Mouse (Mus musculus) left cerebral cortex, postnatal 36 days (tissue): ENCODE results near the gene Atxn7l1. TPM values are rescaled to one million over a fixed set of nuclear protein-coding genes. Genes with fewer than 3 reads are reported as not detected.

Experiments
- DNase-seq, 2 experiments: peaks; one replicate each; pipeline ENCODE4 v3.0.0; 2021 to 2022; ENCODE audit warnings: low spot score in 2 of 2, mixed read lengths in 1 of 2
- intact Hi-C: fragments of 180-260 bp; cut with DNase I; formaldehyde crosslinking; loops from one replicate; pipeline ENCODE4 v1.15.1; 2025
- total RNA-seq, 2 experiments: library from RNA; stranded (reverse); gene quantifications; 2 replicates each; pipeline ENCODE4 v1.2.3; 2021

Atxn7l1 gene
- total RNA-seq, result 10 to 100 TPM; 49.8 to 67.5 TPM

- intact Hi-C loops, result loop anchor here (5.0 to 10.0 kb wide), 2 partner anchors 97 to 185 kb away; no protein-coding TSS in a partner anchor
- peak; percentile 91 for DNase-seq
These were observed at the start of gene Atxn7l1 for GRCm38 (mm10) chr12:33147497-33148267. Gene Atxn7l1 (plus strand): TSS chr12:33147693.

GRCm38 (mm10) chr12:33101627-33102026 lies 45.9 kb upstream of the Atxn7l1 start:
- DNase-seq, result no peak
- intact Hi-C loops, result loop anchor here (5.0 kb wide), 1 partner anchor 39 kb away; no protein-coding TSS in a partner anchor

- DNase-seq, result no peak
These were observed 45.0 kb upstream of the Atxn7l1 start for GRCm38 (mm10) chr12:33102342-33103115.

GRCm38 (mm10) chr12:33105724-33106123 lies 41.8 kb upstream of the Atxn7l1 start:
- intact Hi-C loops, result loop anchor here (5.0 kb wide), 1 partner anchor 188 kb away; no protein-coding TSS in a partner anchor
- DNase-seq, result no peak

More at GRCm38 (mm10) chr12:33102342-33103115, 45.0 kb upstream of the Atxn7l1 start:
- intact Hi-C loops, result loop anchor here (5.0 kb wide), 1 partner anchor 40 kb away; no protein-coding TSS in a partner anchor

GRCm38 (mm10) chr12:33106438-33107167 lies 40.9 kb upstream of the Atxn7l1 start:
- intact Hi-C loops, result loop anchor here (5.0 kb wide), 1 partner anchor 189 kb away; no protein-coding TSS in a partner anchor
- no peak for DNase-seq

GRCm38 (mm10) chr12:33109531-33109930 lies 38.0 kb upstream of the Atxn7l1 start:
- intact Hi-C loops, result loop anchor here (1.0 to 5.0 kb wide), 2 partner anchors 82 to 192 kb away; no protein-coding TSS in a partner anchor
- DNase-seq, result peak in 1 of 2 experiments; percentile 24

GRCm38 (mm10) chr12:33110894-33111471 lies 36.5 kb upstream of the Atxn7l1 start:
- DNase-seq, result peak; percentile 14 to 22
- intact Hi-C loops, result no loop called here

GRCm38 (mm10) chr12:33118624-33119301 lies 28.7 kb upstream of the Atxn7l1 start:
- intact Hi-C loops, result no loop called here
- DNase-seq, result no peak

GRCm38 (mm10) chr12:33125594-33126227 lies 21.8 kb upstream of the Atxn7l1 start:
- DNase-seq, result no peak
- intact Hi-C loops, result no loop called here

GRCm38 (mm10) chr12:33126243-33126642 lies 21.2 kb upstream of the Atxn7l1 start:
- no peak for DNase-seq
- intact Hi-C loops, result no loop called here

- DNase-seq, result no peak
- intact Hi-C loops, result no loop called here
These were observed 19.4 kb upstream of the Atxn7l1 start for GRCm38 (mm10) chr12:33128121-33128520.

GRCm38 (mm10) chr12:33128702-33129101 lies 18.8 kb upstream of the Atxn7l1 start:
- DNase-seq, result no peak
- intact Hi-C loops, result no loop called here

GRCm38 (mm10) chr12:33129410-33129809 lies 18.1 kb upstream of the Atxn7l1 start:
- intact Hi-C loops, result no loop called here
- no peak for DNase-seq

- intact Hi-C loops, result no loop called here
- peak; percentile 47 to 64 for DNase-seq
These were observed 17.1 kb upstream of the Atxn7l1 start for GRCm38 (mm10) chr12:33130401-33130800.

- no peak for DNase-seq
- intact Hi-C loops, result no loop called here
These were observed 15.7 kb upstream of the Atxn7l1 start for GRCm38 (mm10) chr12:33131796-33132195.

- intact Hi-C loops, result no loop called here
These were observed 9.6 kb upstream of the Atxn7l1 start for GRCm38 (mm10) chr12:33137857-33138256.

GRCm38 (mm10) chr12:33139083-33139482 lies 8.4 kb upstream of the Atxn7l1 start:
- intact Hi-C loops, result no loop called here
- no peak for DNase-seq

More at GRCm38 (mm10) chr12:33137857-33138256, 9.6 kb upstream of the Atxn7l1 start:
- no peak for DNase-seq

- DNase-seq, result no peak
- intact Hi-C loops, result loop anchor here (10.0 kb wide), 1 partner anchor 100 kb away; no protein-coding TSS in a partner anchor
These were observed 3.0 kb upstream of the Atxn7l1 start for GRCm38 (mm10) chr12:33144456-33144855.
